Mouse (Mus musculus): ENCODE measurements around the gene Rreb1. TPM values are rescaled to one million over a fixed set of nuclear protein-coding genes. Genes with fewer than 3 reads are reported as not detected.

Gene Rreb1
- polyA plus RNA-seq, 1 experiment from 2014 or later = 11.0 TPM

DNA sequence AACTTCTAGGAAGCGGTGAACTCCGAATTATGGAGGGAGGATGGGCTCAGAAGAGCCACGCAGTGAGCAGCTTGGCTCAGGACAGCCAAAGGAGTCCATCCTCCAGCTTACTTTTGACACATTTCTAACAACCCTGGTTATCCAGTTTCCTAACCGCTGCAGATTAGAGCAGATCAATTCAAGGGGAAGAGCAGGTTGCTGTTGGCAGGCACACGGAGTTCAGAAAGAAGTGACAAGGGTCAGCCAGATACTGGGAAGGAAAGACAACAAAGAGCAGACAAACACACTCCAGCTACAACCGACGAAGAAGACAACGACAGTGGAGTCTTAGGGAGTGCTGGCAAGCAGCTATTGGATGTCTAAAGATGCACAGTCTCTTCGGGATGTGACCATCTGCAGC is 36.8 kb downstream of the Rreb1 start:
- ATAC-seq (ENCODE audit: extremely low read depth, insufficient number of reproducible peaks, low FRiP score, low TSS enrichment) = no peak

DNA sequence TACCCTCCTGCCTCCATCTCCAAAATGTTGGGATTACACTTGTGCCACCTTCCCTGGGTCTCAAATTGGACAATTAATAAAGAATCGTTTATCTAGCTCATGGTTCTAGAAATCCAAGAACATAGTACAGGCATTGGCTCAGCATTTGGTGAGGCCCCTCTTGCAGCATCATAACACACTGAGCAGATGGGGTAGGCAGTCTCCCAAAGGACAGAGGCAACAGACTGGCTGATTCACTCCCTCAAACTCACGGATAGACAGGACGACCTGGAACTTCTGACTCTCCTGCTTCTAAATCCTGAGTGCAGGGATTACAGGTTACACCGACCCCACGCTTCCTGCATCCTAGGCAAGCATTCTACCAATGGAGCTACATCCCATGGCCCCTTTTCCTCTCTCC is 38.5 kb downstream of the Rreb1 start:
- H3K4me1 ChIP-seq = peaks cover 17% of the 10 kb centered on the region
- WGBS = 77% methylated on average over 5 of the region's 5 CpGs
- H3K27me3 ChIP-seq (replicated peaks) = no peaks in the 10 kb centered on the region; the same call in 1 of the 2 replicates
- no peak for ATAC-seq (ENCODE audit: extremely low read depth, insufficient number of reproducible peaks, low FRiP score, low TSS enrichment)
- no peaks in the 10 kb centered on the region for H3K36me3 ChIP-seq
- no peaks in the 10 kb centered on the region for H3K9me3 ChIP-seq
- H3K4me3 ChIP-seq = no peak overlapping the region
- H3K27ac ChIP-seq (replicated peaks) = no peak overlapping the region
- H3K9ac ChIP-seq = no peak overlapping the region
- no peak overlapping the region for H3K4me2 ChIP-seq

More for the DNA sequence above, 36.8 kb downstream of the Rreb1 start:
- Histone ChIP-seq H3K4me2 (no peak overlapping the region), H3K36me3 (no peaks in the 10 kb centered on the region), H3K27ac (replicated peaks) (no peak overlapping the region), H3K9me3 (no peaks in the 10 kb centered on the region), H3K27me3 (replicated peaks) (no peaks in the 10 kb centered on the region; the same call in 1 of the 2 replicates), H3K9ac (no peak overlapping the region), H3K4me3 (no peak overlapping the region), H3K4me1 (peaks cover 6% of the 10 kb centered on the region; the same call in 1 of the 2 replicates)
- WGBS = 53% methylated on average over 9 of the region's 9 CpGs

GRCm38 (mm10) chr13:37821413-37821812 is 43.2 kb downstream of the Rreb1 start:
- no peak for ATAC-seq (ENCODE audit: extremely low read depth, insufficient number of reproducible peaks, low FRiP score, low TSS enrichment)
- 4% methylated on average over 4 of the region's 4 CpGs for WGBS
- no peak overlapping the region for H3K4me2 ChIP-seq

DNA sequence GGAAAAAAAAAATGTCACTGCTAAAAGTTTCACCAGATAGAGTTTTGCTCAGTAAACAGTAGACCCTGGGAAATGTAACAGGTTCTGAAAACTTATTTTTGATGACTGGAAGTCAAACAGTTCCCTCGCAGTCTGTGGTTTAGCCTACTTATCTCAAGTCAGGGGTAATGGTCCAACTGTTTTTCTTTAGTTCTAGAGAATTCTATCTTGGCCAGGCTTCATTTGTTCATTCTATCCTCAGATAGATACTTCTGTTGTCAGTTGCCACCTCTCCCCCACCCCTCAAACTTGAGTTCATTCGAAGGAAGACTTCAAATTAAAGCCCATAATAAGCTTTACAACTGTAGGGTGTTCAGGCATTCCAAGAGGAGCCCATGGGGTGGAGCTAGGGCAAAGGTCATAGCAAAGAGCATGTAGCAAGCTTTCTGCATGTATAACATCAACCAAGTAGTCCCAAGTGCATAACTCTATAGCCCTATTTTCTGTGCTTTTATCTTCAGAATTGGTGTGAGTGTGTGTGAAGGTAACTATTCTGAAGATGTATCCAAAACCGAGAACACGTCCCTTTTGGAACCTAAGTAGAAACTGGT is 46.2 kb downstream of the Rreb1 start:
- Histone ChIP-seq H3K36me3 (no peaks in the 10 kb centered on the region), H3K9ac (no peak overlapping the region), H3K4me2 (no peak overlapping the region), H3K4me3 (no peak overlapping the region), H3K4me1 (peaks cover 37% of the 10 kb centered on the region), H3K27me3 (replicated peaks) (no peaks in the 10 kb centered on the region), H3K27ac (replicated peaks) (no peak overlapping the region), H3K9me3 (no peaks in the 10 kb centered on the region)
- WGBS = 39% methylated on average over 4 of the region's 4 CpGs
- no peak for ATAC-seq (ENCODE audit: extremely low read depth, insufficient number of reproducible peaks, low FRiP score, low TSS enrichment)

More at GRCm38 (mm10) chr13:37821413-37821812, 43.2 kb downstream of the Rreb1 start:
- Histone ChIP-seq H3K9ac (0 out of 2 replicates have a peak overlapping the region, but pooled peaks have one; percentile 33), H3K4me1 (peaks cover 27% of the 10 kb centered on the region), H3K27me3 (replicated peaks) (no peaks in the 10 kb centered on the region), H3K27ac (replicated peaks) (peak overlapping the region; percentile 80), H3K36me3 (no peaks in the 10 kb centered on the region), H3K9me3 (no peaks in the 10 kb centered on the region), H3K4me3 (no peak overlapping the region)

DNA sequence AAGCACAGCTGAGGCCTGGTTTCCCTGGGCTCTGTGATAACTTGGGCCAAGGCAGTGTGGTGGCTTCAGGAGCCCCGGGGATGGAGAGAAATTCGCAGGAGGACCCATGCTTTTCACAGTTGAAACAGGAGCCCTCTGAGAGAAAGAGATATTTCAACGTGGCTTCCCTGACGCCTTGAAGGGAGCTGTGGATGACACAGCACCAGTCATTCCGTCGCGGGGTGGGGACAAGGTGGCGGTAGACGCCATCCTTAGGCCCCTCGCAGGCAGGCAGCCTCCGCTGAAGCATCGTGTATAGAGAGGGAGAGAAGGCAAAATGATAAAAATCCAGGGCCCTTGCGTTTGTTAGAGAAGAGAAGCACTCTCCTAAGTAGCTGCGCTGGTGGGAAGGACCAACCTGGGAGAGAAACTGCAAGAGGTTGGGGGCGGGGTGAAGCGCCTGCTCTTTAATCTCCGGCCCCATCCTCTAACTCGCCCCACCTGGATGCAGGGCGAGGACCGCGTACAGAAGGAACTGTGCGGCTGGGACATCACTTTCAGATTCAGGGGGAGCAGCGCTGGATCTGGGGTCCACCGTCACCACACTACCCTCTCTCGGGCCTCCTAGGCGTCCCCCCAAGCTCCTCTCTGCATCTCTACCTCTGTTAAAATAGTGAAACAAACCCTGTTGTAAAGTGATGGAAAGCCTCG is 46.9 kb downstream of the Rreb1 start:
- 3% methylated on average over 27 of the region's 27 CpGs for WGBS
- Histone ChIP-seq H3K4me1 (peaks cover 44% of the 10 kb centered on the region), H3K9me3 (no peaks in the 10 kb centered on the region), H3K27ac (replicated peaks) (peak overlapping the region; percentile 96), H3K4me3 (peak overlapping the region; percentile 90), H3K4me2 (peak overlapping the region; percentile 99), H3K9ac (peak overlapping the region; percentile 97), H3K27me3 (replicated peaks) (no peaks in the 10 kb centered on the region), H3K36me3 (no peaks in the 10 kb centered on the region)
- no peak for ATAC-seq (ENCODE audit: extremely low read depth, insufficient number of reproducible peaks, low FRiP score, low TSS enrichment)

- peak overlapping the region; percentile 97 for H3K9ac ChIP-seq
- H3K4me3 ChIP-seq = peak overlapping the region; percentile 90
- H3K27me3 ChIP-seq (replicated peaks) = no peaks in the 10 kb centered on the region
- H3K4me1 ChIP-seq = peaks cover 49% of the 10 kb centered on the region
- WGBS = under 1% methylated on average over 43 of the region's 43 CpGs
- peak overlapping the region; percentile 99 for H3K4me2 ChIP-seq
- H3K27ac ChIP-seq (replicated peaks) = peak overlapping the region; percentile 96
- no peaks in the 10 kb centered on the region for H3K9me3 ChIP-seq
- peak; percentile 33; the same call in 1 of the 2 replicates for ATAC-seq (ENCODE audit: extremely low read depth, insufficient number of reproducible peaks, low FRiP score, low TSS enrichment)
- H3K36me3 ChIP-seq = no peaks in the 10 kb centered on the region
These were observed 47.6 kb downstream of the Rreb1 start for GRCm38 (mm10) chr13:37825646-37826280.

DNA sequence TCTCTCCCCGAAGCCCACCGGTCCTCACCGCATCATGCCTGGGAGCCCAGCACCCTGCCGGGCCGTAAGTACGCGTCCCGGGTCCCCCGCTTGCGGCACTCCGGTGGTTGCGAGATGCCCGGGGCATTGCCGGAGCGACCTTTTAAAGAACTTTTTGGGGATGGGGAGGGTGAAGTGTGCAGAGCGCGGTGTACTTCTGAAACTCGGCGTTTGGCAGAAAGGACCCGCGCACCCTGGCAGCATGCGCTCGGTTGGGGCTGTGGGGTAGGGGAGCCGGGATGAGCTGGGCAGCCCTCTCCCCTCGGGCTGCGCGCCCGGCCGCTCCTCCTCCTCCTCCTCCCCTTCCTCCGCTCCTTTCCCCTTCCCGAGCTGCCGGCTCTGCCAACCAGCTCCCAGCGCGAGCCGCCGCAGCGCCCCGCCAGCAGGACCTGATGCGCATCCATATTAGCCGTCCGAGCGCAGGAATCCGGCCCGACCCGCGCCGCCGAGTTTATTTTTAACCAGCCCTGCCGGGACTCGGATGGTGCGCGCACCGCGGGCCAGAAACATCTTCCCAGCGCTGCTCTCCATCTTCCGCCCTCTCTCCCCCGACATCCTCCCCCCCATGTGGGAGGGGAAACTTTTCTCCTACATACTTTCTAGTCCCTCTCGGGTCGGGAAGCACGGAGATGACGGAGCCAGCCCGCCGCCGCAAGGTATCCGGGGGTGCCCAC is 48.2 kb downstream of the Rreb1 start:
- Histone ChIP-seq H3K27ac (replicated peaks) (peak overlapping the region; percentile 96), H3K27me3 (replicated peaks) (no peaks in the 10 kb centered on the region), H3K4me2 (peak overlapping the region; percentile 99), H3K9ac (peak overlapping the region; percentile 97), H3K4me1 (peaks cover 49% of the 10 kb centered on the region), H3K9me3 (no peaks in the 10 kb centered on the region), H3K4me3 (peak overlapping the region; percentile 90), H3K36me3 (no peaks in the 10 kb centered on the region)
- peak; percentile 26; the same call in 1 of the 2 replicates for ATAC-seq (ENCODE audit: extremely low read depth, insufficient number of reproducible peaks, low FRiP score, low TSS enrichment)
- WGBS = under 1% methylated on average over 65 of the region's 65 CpGs

- H3K4me1 ChIP-seq = peaks cover 49% of the 10 kb centered on the region
- 0 out of 2 replicates have a peak, but pooled peaks have one; percentile 19 for ATAC-seq (ENCODE audit: extremely low read depth, insufficient number of reproducible peaks, low FRiP score, low TSS enrichment)
These were observed 48.7 kb downstream of the Rreb1 start for GRCm38 (mm10) chr13:37826994-37827262.

GRCm38 (mm10) chr13:37827263-37827995 is 49.2 kb downstream of the Rreb1 start:
- H3K4me1 ChIP-seq = peaks cover 54% of the 10 kb centered on the region
- peak; percentile 18 for ATAC-seq (ENCODE audit: extremely low read depth, insufficient number of reproducible peaks, low FRiP score, low TSS enrichment)
- WGBS = under 1% methylated on average over 69 of the region's 69 CpGs

More at GRCm38 (mm10) chr13:37826994-37827262, 48.7 kb downstream of the Rreb1 start:
- H3K4me3 ChIP-seq = peak overlapping the region; percentile 90
- peak overlapping the region; percentile 96 for H3K27ac ChIP-seq (replicated peaks)
- H3K27me3 ChIP-seq (replicated peaks) = no peaks in the 10 kb centered on the region
- no peaks in the 10 kb centered on the region for H3K9me3 ChIP-seq
- peak overlapping the region; percentile 99 for H3K4me2 ChIP-seq
- H3K36me3 ChIP-seq = no peaks in the 10 kb centered on the region
- peak overlapping the region; percentile 97 for H3K9ac ChIP-seq
- under 1% methylated on average over 25 of the region's 36 CpGs for WGBS

DNA sequence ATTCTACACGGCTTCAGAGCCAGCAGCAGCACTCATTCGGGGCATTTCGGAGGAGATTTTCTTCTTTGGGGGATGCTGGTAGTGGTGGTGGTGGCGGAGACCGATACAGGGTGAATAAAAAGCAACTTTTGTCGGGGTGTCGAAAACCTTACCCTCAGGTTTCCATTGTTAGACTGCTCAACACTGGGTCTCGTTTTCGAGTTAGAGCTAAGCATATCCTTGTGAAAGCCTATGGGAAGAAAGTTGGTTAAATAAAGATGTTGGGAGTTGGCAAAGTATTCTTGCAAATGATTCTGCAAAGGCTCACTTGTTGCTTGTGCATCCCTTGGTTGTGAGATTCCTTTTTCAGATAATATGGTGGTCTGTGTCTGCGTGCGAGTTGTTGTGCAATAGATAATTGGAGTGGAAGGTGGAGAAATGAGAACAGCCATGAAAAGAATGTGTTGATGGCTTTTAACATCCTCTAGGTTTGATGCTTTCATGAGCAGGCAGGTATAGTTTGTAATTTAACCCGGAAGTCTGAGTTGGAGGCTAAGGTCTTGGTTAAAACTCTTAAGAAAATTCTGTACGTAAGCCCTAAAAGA is 49.9 kb downstream of the Rreb1 start:
- Histone ChIP-seq H3K9me3 (no peaks in the 10 kb centered on the region), H3K36me3 (no peaks in the 10 kb centered on the region), H3K4me2 (peak overlapping the region; percentile 99), H3K27ac (replicated peaks) (peak overlapping the region; percentile 96), H3K27me3 (replicated peaks) (no peaks in the 10 kb centered on the region), H3K4me1 (peaks cover 60% of the 10 kb centered on the region), H3K4me3 (peak overlapping the region; percentile 90), H3K9ac (peak overlapping the region; percentile 97)
- no peak for ATAC-seq (ENCODE audit: extremely low read depth, insufficient number of reproducible peaks, low FRiP score, low TSS enrichment)
- 13% methylated on average over 13 of the region's 13 CpGs for WGBS

More at GRCm38 (mm10) chr13:37827263-37827995, 49.2 kb downstream of the Rreb1 start:
- peak overlapping the region; percentile 97 for H3K9ac ChIP-seq
- peak overlapping the region; percentile 99 for H3K4me2 ChIP-seq
- no peaks in the 10 kb centered on the region for H3K36me3 ChIP-seq
- no peaks in the 10 kb centered on the region for H3K9me3 ChIP-seq
- H3K4me3 ChIP-seq = peak overlapping the region; percentile 90
- peak overlapping the region; percentile 96 for H3K27ac ChIP-seq (replicated peaks)
- no peaks in the 10 kb centered on the region for H3K27me3 ChIP-seq (replicated peaks)

All from heart, embryonic 13.5 days (tissue).